Mouse (Mus musculus) gastrocnemius, postnatal 10 days (tissue): ENCODE measurements around the gene Usp11. TPM values are rescaled to one million over a fixed set of nuclear protein-coding genes. Genes with fewer than 3 reads are reported as not detected.

Experiments
- total RNA-seq, 2 experiments: library from RNA; stranded (reverse); gene quantifications; 2 replicates each; pipeline ENCODE4 v1.2.3; 2021

The Usp11 gene
- total RNA-seq, 2 experiments from 2014 or later, result 7.0 to 9.2 TPM

Other genes starting within 250 kb of the Usp11 start
- under 1 TPM in 1 of 2 experiments, not detected in 1; 0.32 TPM for gene Rgn, start 154.1 kb upstream of the Usp11 start, total RNA-seq
- gene Rbm10, start 86.4 kb upstream of the Usp11 start, total RNA-seq, result 10 to 100 TPM; 15.7 to 20.5 TPM
- 100 to 1,000 TPM; 310 to 341 TPM for gene Ndufb11, start 86.3 kb upstream of the Usp11 start, total RNA-seq
- 100 to 1,000 TPM; 168 to 175 TPM for gene Uba1, start 45.6 kb upstream of the Usp11 start, total RNA-seq
- gene Cdk16, start 16.0 kb upstream of the Usp11 start, total RNA-seq, result 100 to 1,000 TPM; 128 to 139 TPM
- gene Araf, start 93.9 kb downstream of the Usp11 start, total RNA-seq, result 10 to 100 TPM; 78.8 to 79.6 TPM
- gene Timp1, start 166.3 kb downstream of the Usp11 start, total RNA-seq, result 10 to 100 TPM in 1 of 2 experiments, 1 to 10 TPM in 1; 7.9 to 22.1 TPM
- 1 to 10 TPM in 1 of 2 experiments, under 1 TPM in 1; 0.56 to 1.1 TPM for gene Syn1, start 217.1 kb downstream of the Usp11 start, total RNA-seq
- 1 to 10 TPM; 6.7 to 8.6 TPM for gene Cfp, start 227.6 kb downstream of the Usp11 start, total RNA-seq
- gene Elk1, start 246.7 kb downstream of the Usp11 start, total RNA-seq, result 1 to 10 TPM; 8.8 to 9.9 TPM